Mouse (Mus musculus): ENCODE measurements around the gene Slc22a23. TPM values are rescaled to one million over a fixed set of nuclear protein-coding genes. Genes with fewer than 3 reads are reported as not detected.

The Slc22a23 gene
- polyA plus RNA-seq, 1 experiment, result 12.7 TPM

DNA sequence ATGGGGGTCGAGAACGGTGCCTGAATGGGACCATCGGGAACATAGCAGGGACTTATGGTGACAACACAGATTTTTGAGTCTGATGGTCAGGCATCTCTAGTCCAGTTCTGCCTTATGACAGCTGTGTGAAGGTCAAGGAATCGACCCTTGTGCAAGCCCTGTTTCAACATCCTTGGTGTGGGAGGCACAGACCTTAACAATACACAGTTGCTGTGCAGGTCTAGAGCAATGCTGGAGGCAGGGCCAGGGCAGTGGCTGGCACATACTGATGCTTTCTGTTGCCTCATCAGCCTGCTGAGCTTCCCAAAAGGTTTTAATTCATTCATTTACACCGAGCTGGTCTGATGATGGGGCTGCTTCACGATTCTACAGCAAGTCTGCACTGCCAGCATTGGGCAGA is 28.5 kb downstream of the Slc22a23 start:
- no peaks in the 10 kb centered on the region for H3K36me3 ChIP-seq (ENCODE audit: control insufficient read depth, insufficient read depth, low read length)
- 93% methylated on average over 6 of the region's 6 CpGs for WGBS
- H3K27me3 ChIP-seq (ENCODE audit: control insufficient read depth, insufficient read depth, low read length), result no peaks in the 10 kb centered on the region
- H3K27ac ChIP-seq (ENCODE audit: control insufficient read depth, insufficient read depth, low read length), result no peak overlapping the region
- no peak overlapping the region for H3K4me3 ChIP-seq (ENCODE audit: control insufficient read depth, insufficient read depth, low read length)
- no peaks in the 10 kb centered on the region for H3K4me1 ChIP-seq (replicated peaks; ENCODE audit: control insufficient read depth, insufficient read depth, low read length)
- DNase-seq, result no peak
- TF ChIP-seq POLR2A (IDR thresholded peaks at IDR 0.05; ENCODE audit: control insufficient read depth, extremely low read depth, insufficient read depth, low read length, poor library complexity) (no peak), CTCF (IDR thresholded peaks at IDR 0.05; ENCODE audit: borderline replicate concordance, control insufficient read depth, extremely low read depth, insufficient read depth, low read length, poor library complexity) (no peak)

DNA sequence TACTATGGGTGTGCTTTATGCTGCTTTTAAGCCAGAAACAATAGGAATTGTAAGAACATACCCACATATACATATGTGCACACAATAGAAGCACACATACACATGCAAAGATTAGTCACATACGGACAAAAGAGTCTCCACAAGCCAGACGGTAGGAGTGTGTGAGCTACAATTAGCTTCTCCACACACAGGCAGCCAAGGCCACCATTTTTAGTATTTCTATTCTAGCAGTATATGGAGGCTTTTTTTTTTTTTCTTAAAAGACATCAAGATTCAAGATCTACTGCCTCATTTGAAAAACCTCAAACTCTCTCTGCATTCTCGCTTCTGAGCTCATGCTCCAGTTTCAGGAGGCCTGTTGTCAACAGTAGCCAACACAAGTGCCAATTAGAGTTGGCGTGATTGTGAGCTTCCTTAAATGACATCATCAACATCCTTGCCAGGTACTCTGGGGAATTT is 31.9 kb downstream of the Slc22a23 start:
- 88% methylated on average over 4 of the region's 4 CpGs for WGBS
- TF ChIP-seq POLR2A (IDR thresholded peaks at IDR 0.05; ENCODE audit: control insufficient read depth, extremely low read depth, insufficient read depth, low read length, poor library complexity) (no peak), CTCF (IDR thresholded peaks at IDR 0.05; ENCODE audit: borderline replicate concordance, control insufficient read depth, extremely low read depth, insufficient read depth, low read length, poor library complexity) (no peak)
- DNase-seq, result no peak
- no peaks in the 10 kb centered on the region for H3K36me3 ChIP-seq (ENCODE audit: control insufficient read depth, insufficient read depth, low read length)
- no peaks in the 10 kb centered on the region for H3K27me3 ChIP-seq (ENCODE audit: control insufficient read depth, insufficient read depth, low read length)
- no peak overlapping the region for H3K27ac ChIP-seq (ENCODE audit: control insufficient read depth, insufficient read depth, low read length)
- H3K4me1 ChIP-seq (replicated peaks; ENCODE audit: control insufficient read depth, insufficient read depth, low read length), result no peaks in the 10 kb centered on the region
- H3K4me3 ChIP-seq (ENCODE audit: control insufficient read depth, insufficient read depth, low read length), result no peak overlapping the region

DNA sequence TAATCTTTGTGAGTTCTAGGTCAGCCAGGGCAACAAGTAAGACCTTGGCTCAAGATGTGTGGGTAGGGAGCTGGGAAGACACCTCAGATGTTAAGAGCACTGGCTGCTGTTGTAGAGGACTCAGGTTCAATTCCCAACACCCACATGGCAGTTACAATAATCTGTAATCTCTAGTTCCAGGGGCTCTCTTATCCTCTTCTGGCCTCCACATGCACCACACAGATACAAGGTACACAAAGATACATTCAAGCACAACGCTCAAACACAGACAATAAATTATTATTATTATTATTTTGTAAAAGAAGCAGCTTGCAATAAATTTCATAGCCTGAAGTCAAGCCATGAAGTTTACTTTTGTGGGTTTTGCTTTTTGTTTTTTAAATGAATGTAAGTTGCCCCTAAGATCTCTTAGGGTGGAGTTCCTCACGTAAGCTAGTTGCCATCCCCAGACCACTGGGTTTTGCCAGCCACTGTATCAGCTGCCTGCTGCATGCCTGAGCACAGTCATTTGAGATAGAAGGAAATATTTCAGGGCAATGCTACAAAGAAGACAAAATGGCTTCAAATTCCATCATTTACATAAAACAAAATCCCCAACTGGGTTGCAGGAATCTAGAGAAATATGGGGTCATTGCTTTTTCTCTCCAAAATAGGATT is 32.5 kb downstream of the Slc22a23 start:
- WGBS, result 99% methylated on average over 2 of the region's 2 CpGs
- no peaks in the 10 kb centered on the region for H3K4me1 ChIP-seq (replicated peaks; ENCODE audit: control insufficient read depth, insufficient read depth, low read length)

DNA sequence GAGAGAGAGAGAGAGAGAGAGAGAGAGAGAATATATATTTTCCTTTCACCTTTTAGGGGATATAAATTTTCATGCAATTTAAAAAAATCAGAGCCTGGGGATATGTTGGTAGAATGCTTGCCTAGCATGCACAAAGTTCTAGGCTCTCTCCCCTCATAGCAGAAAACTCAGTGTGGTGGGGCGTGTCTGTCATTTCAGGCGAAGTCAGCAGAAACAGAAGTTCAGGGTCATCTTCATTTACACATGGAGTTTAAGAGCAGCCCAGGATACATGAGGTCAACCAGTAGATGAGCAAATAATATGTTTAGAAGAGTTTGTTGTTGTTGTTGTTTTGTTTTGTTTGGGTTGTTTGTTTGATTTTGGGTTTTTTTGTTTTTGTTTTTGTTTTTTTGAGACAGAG is 33.4 kb downstream of the Slc22a23 start:
- no peak overlapping the region for H3K27ac ChIP-seq (ENCODE audit: control insufficient read depth, insufficient read depth, low read length)
- TF ChIP-seq POLR2A (IDR thresholded peaks at IDR 0.05; ENCODE audit: control insufficient read depth, extremely low read depth, insufficient read depth, low read length, poor library complexity), result no peak
- no peak for TF ChIP-seq CTCF (IDR thresholded peaks at IDR 0.05; ENCODE audit: borderline replicate concordance, control insufficient read depth, extremely low read depth, insufficient read depth, low read length, poor library complexity)
- 92% methylated on average over 2 of the region's 2 CpGs for WGBS
- H3K4me1 ChIP-seq (replicated peaks; ENCODE audit: control insufficient read depth, insufficient read depth, low read length), result no peaks in the 10 kb centered on the region; the same call in 1 of the 2 replicates
- H3K4me3 ChIP-seq (ENCODE audit: control insufficient read depth, insufficient read depth, low read length), result no peak overlapping the region
- H3K36me3 ChIP-seq (ENCODE audit: control insufficient read depth, insufficient read depth, low read length), result no peaks in the 10 kb centered on the region
- no peaks in the 10 kb centered on the region for H3K27me3 ChIP-seq (ENCODE audit: control insufficient read depth, insufficient read depth, low read length)
- no peak for DNase-seq

More for the DNA sequence above, 32.5 kb downstream of the Slc22a23 start:
- TF ChIP-seq CTCF (IDR thresholded peaks at IDR 0.05; ENCODE audit: borderline replicate concordance, control insufficient read depth, extremely low read depth, insufficient read depth, low read length, poor library complexity) (no peak), POLR2A (IDR thresholded peaks at IDR 0.05; ENCODE audit: control insufficient read depth, extremely low read depth, insufficient read depth, low read length, poor library complexity) (no peak)
- no peaks in the 10 kb centered on the region for H3K27me3 ChIP-seq (ENCODE audit: control insufficient read depth, insufficient read depth, low read length)
- H3K4me3 ChIP-seq (ENCODE audit: control insufficient read depth, insufficient read depth, low read length), result no peak overlapping the region
- no peak overlapping the region for H3K27ac ChIP-seq (ENCODE audit: control insufficient read depth, insufficient read depth, low read length)
- H3K36me3 ChIP-seq (ENCODE audit: control insufficient read depth, insufficient read depth, low read length), result no peaks in the 10 kb centered on the region
- DNase-seq, result no peak

- H3K27me3 ChIP-seq (ENCODE audit: control insufficient read depth, insufficient read depth, low read length), result no peaks in the 10 kb centered on the region
- H3K4me1 ChIP-seq (replicated peaks; ENCODE audit: control insufficient read depth, insufficient read depth, low read length), result no peaks in the 10 kb centered on the region; the same call in 1 of the 2 replicates
- DNase-seq, result no peak
- no peak overlapping the region for H3K4me3 ChIP-seq (ENCODE audit: control insufficient read depth, insufficient read depth, low read length)
- 92% methylated on average over 3 of the region's 3 CpGs for WGBS
- no peaks in the 10 kb centered on the region for H3K36me3 ChIP-seq (ENCODE audit: control insufficient read depth, insufficient read depth, low read length)
- H3K27ac ChIP-seq (ENCODE audit: control insufficient read depth, insufficient read depth, low read length), result no peak overlapping the region
- TF ChIP-seq POLR2A (IDR thresholded peaks at IDR 0.05; ENCODE audit: control insufficient read depth, extremely low read depth, insufficient read depth, low read length, poor library complexity) (no peak), CTCF (IDR thresholded peaks at IDR 0.05; ENCODE audit: borderline replicate concordance, control insufficient read depth, extremely low read depth, insufficient read depth, low read length, poor library complexity) (no peak)
Observed at GRCm38 (mm10) chr13:34308604-34308927, 36.4 kb downstream of the Slc22a23 start.

GRCm38 (mm10) chr13:34307696-34308603 is 37.0 kb downstream of the Slc22a23 start:
- H3K36me3 ChIP-seq (ENCODE audit: control insufficient read depth, insufficient read depth, low read length), result no peaks in the 10 kb centered on the region
- TF ChIP-seq POLR2A (IDR thresholded peaks at IDR 0.05; ENCODE audit: control insufficient read depth, extremely low read depth, insufficient read depth, low read length, poor library complexity), result no peak
- no peak for TF ChIP-seq CTCF (IDR thresholded peaks at IDR 0.05; ENCODE audit: borderline replicate concordance, control insufficient read depth, extremely low read depth, insufficient read depth, low read length, poor library complexity)
- H3K27ac ChIP-seq (ENCODE audit: control insufficient read depth, insufficient read depth, low read length), result no peak overlapping the region
- H3K4me3 ChIP-seq (ENCODE audit: control insufficient read depth, insufficient read depth, low read length), result no peak overlapping the region
- no peak for DNase-seq
- 95% methylated on average over 7 of the region's 7 CpGs for WGBS
- H3K27me3 ChIP-seq (ENCODE audit: control insufficient read depth, insufficient read depth, low read length), result no peaks in the 10 kb centered on the region
- no peaks in the 10 kb centered on the region; the same call in 1 of the 2 replicates for H3K4me1 ChIP-seq (replicated peaks; ENCODE audit: control insufficient read depth, insufficient read depth, low read length)

Data from thymus, adult 2 months (tissue).